Mouse (Mus musculus) lung, postnatal 0 days (tissue): ENCODE measurements at regions not wholly inside any gene's neighbourhood (a gene's known extent, or its start where the extent isn't known, plus 50 kb on each side); places are given as distances from the start of the nearest gene placed in this dataset.

Experiments
- ATAC-seq: fragments of 200-750 bp; cut with Nextera tagmentation; 2 replicates; pipeline ENCODE4 v1.8.0; 2017; ENCODE audit warnings: moderate library complexity
- DNase-seq: peaks from one replicate; pipeline ENCODE4 v3.0.0-alpha.2; 2016; ENCODE audit warnings: low spot score
- H3K27ac ChIP-seq: fragments of 300-500 bp; sonication (generic); 2 replicates; pipeline ENCODE4 v1.5.1; 2014; ENCODE audit warnings: antibody characterized with exemption, mild to moderate bottlenecking, low read length, mixed read lengths
- H3K27me3 ChIP-seq: fragments of 300-500 bp; sonication (generic); replicated peaks from 2 replicates; pipeline ENCODE4 v1.6.1; 2014; ENCODE audit warnings: low read length, mixed read lengths; ENCODE audit not compliant: insufficient read depth
- H3K36me3 ChIP-seq: fragments of 300-500 bp; sonication (generic); 2 replicates; pipeline ENCODE4 v1.6.1; 2014; ENCODE audit warnings: low read length, mixed read lengths; ENCODE audit not compliant: insufficient read depth
- H3K4me1 ChIP-seq: fragments of 300-500 bp; sonication (generic); 2 replicates; pipeline ENCODE4 v1.6.1; 2014; ENCODE audit warnings: antibody characterized with exemption, low read depth, low read length, mixed read lengths; ENCODE audit not compliant: insufficient read depth
- H3K4me2 ChIP-seq: fragments of 300-500 bp; sonication (generic); replicated peaks from 2 replicates; pipeline ENCODE4 v1.6.1; 2014; ENCODE audit warnings: low read depth, mild to moderate bottlenecking, low read length, moderate library complexity, mixed read lengths
- H3K4me3 ChIP-seq: fragments of 300-500 bp; sonication (generic); 2 replicates; pipeline ENCODE4 v1.5.1; 2014; ENCODE audit warnings: low read depth, low read length
- H3K9ac ChIP-seq: fragments of 300-500 bp; sonication (generic); replicated peaks from 2 replicates; pipeline ENCODE4 v1.6.1; 2014; ENCODE audit warnings: low read depth, mild to moderate bottlenecking
- H3K9me3 ChIP-seq: fragments of 300-500 bp; sonication (generic); 2 replicates; pipeline ENCODE4 v1.6.1; 2016; ENCODE audit warnings: low read length, mixed read lengths
- CTCF ChIP-seq: IDR thresholded peaks from 2 replicates; pipeline ENCODE4 v1.5.1; 2016; ENCODE audit warnings: antibody characterized with exemption, mild to moderate bottlenecking
- EP300 ChIP-seq: IDR thresholded peaks from 2 replicates; pipeline ENCODE4 v1.6.1; 2016; ENCODE audit warnings: antibody characterized with exemption, mild to moderate bottlenecking, control low read depth
- WGBS: fragments of 180-500 bp; shearing (Covaris S2); extraction: QIAGEN DNeasy Blood & Tissue Kit; methylation state at CpG from one replicate; pipeline ENCODE4 v1.1.7; 2014; 5-methylcytosine and 5-hydroxymethylcytosine counted together

GRCm38 (mm10) chr3:147991738-147992137 lies 998.6 kb downstream of the Adgrl2 start:
- no peak for DNase-seq
- Histone ChIP-seq H3K4me1 (no peaks in the 10 kb centered on the region), H3K9ac (no peak overlapping the region), H3K27ac (no peak overlapping the region), H3K4me3 (no peak overlapping the region), H3K36me3 (no peaks in the 10 kb centered on the region), H3K27me3 (no peaks in the 10 kb centered on the region), H3K4me2 (no peak overlapping the region), H3K9me3 (no peaks in the 10 kb centered on the region)
- no peak for ATAC-seq
- 57% methylated on average over 9 of the region's 9 CpGs for WGBS
- TF ChIP-seq CTCF (no peak), EP300 (no peak)

GRCm38 (mm10) chr3:147990831-147991230 lies 999.5 kb downstream of the Adgrl2 start:
- Histone ChIP-seq H3K4me1 (no peaks in the 10 kb centered on the region), H3K9me3 (no peaks in the 10 kb centered on the region), H3K4me2 (peak overlapping the region; percentile 41), H3K27me3 (no peaks in the 10 kb centered on the region), H3K27ac (no peak overlapping the region), H3K9ac (no peak overlapping the region), H3K36me3 (no peaks in the 10 kb centered on the region), H3K4me3 (peak overlapping the region; percentile 5; the same call in 1 of the 2 replicates)
- TF ChIP-seq EP300 = no peak
- no peak for TF ChIP-seq CTCF
- WGBS = 27% methylated on average over 10 of the region's 10 CpGs
- DNase-seq = no peak
- ATAC-seq = no peak

GRCm38 (mm10) chr3:147982831-147983230 lies 1007.5 kb downstream of the Adgrl2 start:
- TF ChIP-seq EP300 = no peak
- TF ChIP-seq CTCF = no peak
- Histone ChIP-seq H3K27ac (no peak overlapping the region), H3K4me3 (no peak overlapping the region), H3K4me2 (no peak overlapping the region), H3K9ac (no peak overlapping the region), H3K9me3 (no peaks in the 10 kb centered on the region), H3K36me3 (no peaks in the 10 kb centered on the region), H3K4me1 (no peaks in the 10 kb centered on the region), H3K27me3 (no peaks in the 10 kb centered on the region)
- ATAC-seq (no peak), DNase-seq (no peak)
- 88% methylated on average over 5 of the region's 5 CpGs for WGBS

- Histone ChIP-seq H3K9me3 (no peaks in the 10 kb centered on the region), H3K27ac (no peak overlapping the region), H3K9ac (no peak overlapping the region), H3K27me3 (no peaks in the 10 kb centered on the region), H3K4me2 (no peak overlapping the region), H3K4me1 (no peaks in the 10 kb centered on the region), H3K36me3 (no peaks in the 10 kb centered on the region), H3K4me3 (no peak overlapping the region)
- peak; percentile 58 for DNase-seq
- ATAC-seq = peak; percentile 28; the same call in 1 of the 2 replicates
- 30% methylated on average over 4 of the region's 4 CpGs for WGBS
- TF ChIP-seq CTCF (no peak), EP300 (no peak)
Measured at GRCm38 (mm10) chr3:147981621-147982020, 1008.7 kb downstream of the Adgrl2 start.

GRCm38 (mm10) chr3:147976579-147976978 lies 1013.8 kb downstream of the Adgrl2 start:
- ATAC-seq (no peak), DNase-seq (no peak)
- Histone ChIP-seq H3K9me3 (no peaks in the 10 kb centered on the region), H3K27ac (no peak overlapping the region), H3K4me1 (no peaks in the 10 kb centered on the region), H3K36me3 (no peaks in the 10 kb centered on the region), H3K27me3 (no peaks in the 10 kb centered on the region), H3K4me2 (no peak overlapping the region), H3K9ac (no peak overlapping the region), H3K4me3 (no peak overlapping the region)
- WGBS = 98% methylated on average over 3 of the region's 3 CpGs
- TF ChIP-seq CTCF (no peak), EP300 (no peak)

GRCm38 (mm10) chr3:147976069-147976468 lies 1014.3 kb downstream of the Adgrl2 start:
- no peaks in the 10 kb centered on the region for H3K4me1 ChIP-seq
- H3K36me3 ChIP-seq = no peaks in the 10 kb centered on the region
- H3K4me3 ChIP-seq = no peak overlapping the region
- H3K9ac ChIP-seq = no peak overlapping the region
- no peaks in the 10 kb centered on the region for H3K9me3 ChIP-seq
- ATAC-seq (no peak), DNase-seq (no peak)
- no peaks in the 10 kb centered on the region for H3K27me3 ChIP-seq
- H3K4me2 ChIP-seq = no peak overlapping the region
- TF ChIP-seq CTCF (no peak), EP300 (no peak)
- no peak overlapping the region for H3K27ac ChIP-seq
- 86% methylated on average over 6 of the region's 6 CpGs for WGBS

- WGBS = 89% methylated on average over 10 of the region's 10 CpGs
Measured at GRCm38 (mm10) chr3:147975500-147975899, 1014.9 kb downstream of the Adgrl2 start.

More at GRCm38 (mm10) chr3:147975500-147975899, 1014.9 kb downstream of the Adgrl2 start:
- Histone ChIP-seq H3K27me3 (no peaks in the 10 kb centered on the region), H3K4me1 (no peaks in the 10 kb centered on the region), H3K9ac (no peak overlapping the region), H3K36me3 (no peaks in the 10 kb centered on the region), H3K9me3 (no peaks in the 10 kb centered on the region), H3K4me3 (no peak overlapping the region), H3K27ac (no peak overlapping the region), H3K4me2 (no peak overlapping the region)
- DNase-seq = no peak
- no peak for ATAC-seq
- TF ChIP-seq CTCF = no peak
- no peak for TF ChIP-seq EP300
